In the genomic region with DNA sequence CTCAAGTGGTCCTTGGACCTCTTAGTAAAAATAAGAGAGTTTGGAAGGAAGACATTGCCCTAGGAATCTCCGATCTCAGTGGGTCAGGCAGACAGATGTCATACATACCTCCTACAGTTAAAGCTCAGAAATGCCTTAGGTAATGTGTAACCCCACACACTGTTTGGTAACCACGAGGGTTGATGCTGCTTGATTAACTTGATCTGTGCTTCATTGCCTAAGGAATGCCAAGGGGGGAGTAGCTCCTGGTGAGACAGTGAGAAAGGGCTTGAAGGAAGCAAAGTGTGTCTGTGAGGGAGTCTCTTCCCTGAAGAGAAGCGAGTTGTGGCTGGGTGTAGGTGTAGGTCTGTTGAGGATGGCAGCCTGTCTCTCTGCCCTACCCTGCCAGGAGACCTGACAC, we compare ENCODE assay signal across 13 mouse cellular contexts. TPM values are rescaled to one million over a fixed set of nuclear protein-coding genes. Genes with fewer than 3 reads are reported as not detected.
DNase-seq lines count a peak whose midpoint lies in the region; ATAC-seq and TF ChIP-seq lines count a peak whose summit lies in the region.
"Had no signal": no experiment of that assay in that cellular context is flagged by ENCODE, and none has a peak within 500 bp of the region (broad histone marks: within the 10 kb centered on the region; RNA-seq: fewer than 3 reads in every experiment).

No protein-coding gene starts in this region.

- no peak for TF ChIP-seq CTCF in thymus, adult 2 months (IDR thresholded peaks at IDR 0.05; ENCODE audit: borderline replicate concordance, control insufficient read depth, extremely low read depth, insufficient read depth, low read length, poor library complexity)

- no peak for TF ChIP-seq POLR2A in thymus, adult 2 months (IDR thresholded peaks at IDR 0.05; ENCODE audit: control insufficient read depth, extremely low read depth, insufficient read depth, low read length, poor library complexity)

- no peak overlapping the region for H3K4me3 ChIP-seq in hindbrain, embryonic 14.5 days (replicated peaks; ENCODE audit: low read length)
- no peak overlapping the region for H3K4me3 ChIP-seq in hindbrain, embryonic 10.5 days
- H3K4me3 ChIP-seq in thymus, adult 2 months (ENCODE audit: control insufficient read depth, insufficient read depth, low read length), result no peak overlapping the region
- no peak overlapping the region for H3K4me3 ChIP-seq in kidney, embryonic 14.5 days (ENCODE audit: low read length)
- H3K4me3 ChIP-seq: embryonic facial prominence, embryonic 12.5 days had no signal

- peaks cover 75% of the 10 kb centered on the region for H3K36me3 ChIP-seq in hindbrain, embryonic 14.5 days (replicated peaks; ENCODE audit: control insufficient read depth, insufficient read depth)
- H3K36me3 ChIP-seq in hindbrain, embryonic 10.5 days, result peaks cover 74% of the 10 kb centered on the region
- peaks cover 42% of the 10 kb centered on the region for H3K36me3 ChIP-seq in thymus, adult 2 months (ENCODE audit: control insufficient read depth, insufficient read depth, low read length)
- peaks cover 62% of the 10 kb centered on the region for H3K36me3 ChIP-seq in kidney, embryonic 14.5 days (ENCODE audit: control insufficient read depth, insufficient read depth, low read length)

- peaks cover 36% of the 10 kb centered on the region for H3K4me1 ChIP-seq in hindbrain, embryonic 14.5 days (replicated peaks; ENCODE audit: control insufficient read depth, insufficient read depth, low read length)
- H3K4me1 ChIP-seq in hindbrain, embryonic 10.5 days (replicated peaks), result peaks cover 26% of the 10 kb centered on the region
- peaks cover 32% of the 10 kb centered on the region for H3K4me1 ChIP-seq in thymus, adult 2 months (replicated peaks; ENCODE audit: control insufficient read depth, insufficient read depth, low read length)
- H3K4me1 ChIP-seq in kidney, embryonic 14.5 days (ENCODE audit: control insufficient read depth, insufficient read depth, low read length), result peaks cover 22% of the 10 kb centered on the region

- no peaks in the 10 kb centered on the region for H3K9me3 ChIP-seq in hindbrain, embryonic 14.5 days (ENCODE audit: control insufficient read depth, low read length)
- H3K9me3 ChIP-seq in hindbrain, embryonic 10.5 days, result no peaks in the 10 kb centered on the region
- no peaks in the 10 kb centered on the region for H3K9me3 ChIP-seq in kidney, embryonic 14.5 days (ENCODE audit: control insufficient read depth, low read length)
- H3K9me3 ChIP-seq: embryonic facial prominence, embryonic 12.5 days had no signal

- H3K27me3 ChIP-seq in hindbrain, embryonic 14.5 days (ENCODE audit: control insufficient read depth, insufficient read depth, low read length), result no peaks in the 10 kb centered on the region
- H3K27me3 ChIP-seq in hindbrain, embryonic 10.5 days (ENCODE audit: insufficient read depth, poor library complexity, severe bottlenecking), result no peaks in the 10 kb centered on the region
- H3K27me3 ChIP-seq in thymus, adult 2 months (ENCODE audit: control insufficient read depth, insufficient read depth, low read length), result no peaks in the 10 kb centered on the region
- H3K27me3 ChIP-seq in kidney, embryonic 14.5 days (ENCODE audit: control insufficient read depth, insufficient read depth, low read length), result no peaks in the 10 kb centered on the region
- H3K27me3 ChIP-seq: embryonic facial prominence, embryonic 12.5 days had no signal

- H3K9ac ChIP-seq in hindbrain, embryonic 14.5 days, result no peak overlapping the region
- H3K9ac ChIP-seq in kidney, embryonic 14.5 days (ENCODE audit: low read depth, low read length), result peak overlapping the region; percentile 28; the same call in 1 of the 2 replicates
- H3K9ac ChIP-seq: embryonic facial prominence, embryonic 12.5 days had no signal

- 0 out of 2 replicates have a peak overlapping the region, but pooled peaks have one; percentile 60 for H3K4me2 ChIP-seq in hindbrain, embryonic 14.5 days (replicated peaks)
- H3K4me2 ChIP-seq in kidney, embryonic 14.5 days (replicated peaks; ENCODE audit: low read depth, low read length), result no peak overlapping the region
- H3K4me2 ChIP-seq: embryonic facial prominence, embryonic 12.5 days; liver, embryonic 11.5 days; midbrain, embryonic 11.5 days had no signal

- ATAC-seq in hindbrain, embryonic 14.5 days (ENCODE audit: low FRiP score), result no peak
- no peak for ATAC-seq in kidney, embryonic 14.5 days (ENCODE audit: low FRiP score, low TSS enrichment)

- DNase-seq in hindbrain, embryonic 14.5 days (ENCODE audit: low spot score), result no peak
- DNase-seq in hindbrain, embryonic 10.5 days (ENCODE audit: low spot score), result no peak
- no peak for DNase-seq in thymus, adult 2 months
- no peak for DNase-seq in thymus, postnatal 25 days
- no peak for DNase-seq in right cerebral cortex, postnatal 4 days
- DNase-seq in gastrocnemius, postnatal 25 days, result no peak
- DNase-seq: cerebellum, postnatal 14 days; heart, postnatal 36 days; right cerebral cortex, adult 18-20 months had no signal

- 81% methylated on average over 3 of the region's 3 CpGs for WGBS in hindbrain, embryonic 14.5 days
- WGBS in hindbrain, embryonic 10.5 days, result 90% methylated on average over 3 of the region's 3 CpGs
- WGBS in thymus, adult 2 months, result 64% methylated on average over 3 of the region's 3 CpGs
- 54% methylated on average over 3 of the region's 3 CpGs for WGBS in kidney, embryonic 14.5 days

- no peak overlapping the region for H3K27ac ChIP-seq in hindbrain, embryonic 14.5 days
- no peak overlapping the region for H3K27ac ChIP-seq in hindbrain, embryonic 10.5 days
- peak overlapping the region; percentile 49 for H3K27ac ChIP-seq in thymus, adult 2 months (ENCODE audit: control insufficient read depth, insufficient read depth, low read length)
- peak overlapping the region; percentile 11; the same call in 1 of the 2 replicates for H3K27ac ChIP-seq in kidney, embryonic 14.5 days (ENCODE audit: low read depth, low read length)
- H3K27ac ChIP-seq: embryonic facial prominence, embryonic 12.5 days had no signal

RNA-seq across cellular contexts. Expression of gene Csad, which starts 2.8 kb away (rescaled TPM):
- 27.5 and 33.3 TPM in 2 replicates for polyA plus RNA-seq in hindbrain, embryonic 14.5 days (2014; fragmentation: Nextera tagmentation; extraction: Ambion mirVana)
- polyA plus RNA-seq in hindbrain, embryonic 10.5 days (2016; fragmentation: Nextera tagmentation; extraction: Ambion mirVana), result 34.0 and 35.5 TPM in 2 replicates
- polyA plus RNA-seq in thymus, adult 2 months (2012; rRNA removed), result 77.6 and 82.1 TPM in 2 replicates
- 50.6 and 68.1 TPM in 2 replicates for polyA plus RNA-seq in kidney, embryonic 14.5 days (2014; fragmentation: Nextera tagmentation; extraction: Ambion mirVana)
- 10 to 100 TPM; 10.4 to 16.7 TPM for total RNA-seq in gastrocnemius, postnatal 25 days (2021)

RNA-seq across cellular contexts. Expression of gene Zfp740, which starts 4.3 kb away (rescaled TPM):
- 45.4 and 47.1 TPM in 2 replicates for polyA plus RNA-seq in hindbrain, embryonic 14.5 days (2014; fragmentation: Nextera tagmentation; extraction: Ambion mirVana)
- 61.8 and 67.1 TPM in 2 replicates for polyA plus RNA-seq in hindbrain, embryonic 10.5 days (2016; fragmentation: Nextera tagmentation; extraction: Ambion mirVana)
- polyA plus RNA-seq in thymus, adult 2 months (2012; rRNA removed), result 69.6 and 71.9 TPM in 2 replicates
- polyA plus RNA-seq in kidney, embryonic 14.5 days (2014; fragmentation: Nextera tagmentation; extraction: Ambion mirVana), result 30.1 and 59.9 TPM in 2 replicates
- total RNA-seq in gastrocnemius, postnatal 25 days (2021), result 10 to 100 TPM; 25.5 to 25.6 TPM

RNA-seq across cellular contexts. Expression of gene Itgb7, which starts 24.4 kb away (rescaled TPM):
- polyA plus RNA-seq in hindbrain, embryonic 14.5 days (2014; fragmentation: Nextera tagmentation; extraction: Ambion mirVana), result 0.22 and 1.1 TPM in 2 replicates
- polyA plus RNA-seq in hindbrain, embryonic 10.5 days (2016; fragmentation: Nextera tagmentation; extraction: Ambion mirVana), result 0.31 and 0.90 TPM in 2 replicates
- polyA plus RNA-seq in thymus, adult 2 months (2012; rRNA removed), result 72.6 and 82.8 TPM in 2 replicates
- polyA plus RNA-seq in kidney, embryonic 14.5 days (2014; fragmentation: Nextera tagmentation; extraction: Ambion mirVana), result 1.1 and 1.7 TPM in 2 replicates
- 1 to 10 TPM in 1 of 2 experiments, under 1 TPM in 1; 0.41 to 1.2 TPM for total RNA-seq in gastrocnemius, postnatal 25 days (2021)

RNA-seq across cellular contexts. Expression of gene Rarg, which starts 50.0 kb away (rescaled TPM):
- polyA plus RNA-seq in hindbrain, embryonic 14.5 days (2014; fragmentation: Nextera tagmentation; extraction: Ambion mirVana), result 6.2 and 6.7 TPM in 2 replicates
- polyA plus RNA-seq in hindbrain, embryonic 10.5 days (2016; fragmentation: Nextera tagmentation; extraction: Ambion mirVana), result 22.1 and 24.5 TPM in 2 replicates
- 18.9 and 23.7 TPM in 2 replicates for polyA plus RNA-seq in thymus, adult 2 months (2012; rRNA removed)
- polyA plus RNA-seq in kidney, embryonic 14.5 days (2014; fragmentation: Nextera tagmentation; extraction: Ambion mirVana), result 17.9 and 23.9 TPM in 2 replicates
- 1 to 10 TPM; 9.3 to 9.8 TPM for total RNA-seq in gastrocnemius, postnatal 25 days (2021)

RNA-seq across cellular contexts. Expression of gene Soat2, which starts 57.0 kb away (rescaled TPM):
- 0.13 TPM in 1 of 2 replicates, not detected in the other for polyA plus RNA-seq in hindbrain, embryonic 14.5 days (2014; fragmentation: Nextera tagmentation; extraction: Ambion mirVana)
- 0.35 and 0.38 TPM in 2 replicates for polyA plus RNA-seq in hindbrain, embryonic 10.5 days (2016; fragmentation: Nextera tagmentation; extraction: Ambion mirVana)
- polyA plus RNA-seq in thymus, adult 2 months (2012; rRNA removed), result 3.8 and 4.1 TPM in 2 replicates
- polyA plus RNA-seq in kidney, embryonic 14.5 days (2014; fragmentation: Nextera tagmentation; extraction: Ambion mirVana), result 0.11 and 0.28 TPM in 2 replicates
- under 1 TPM in 1 of 2 experiments, not detected in 1; 0.16 TPM for total RNA-seq in gastrocnemius, postnatal 25 days (2021)
- total RNA-seq: heart, postnatal 36 days had no signal
- polyA plus RNA-seq: midbrain, embryonic 11.5 days had no signal

Comparison
In these comparisons a context has a peak if more than half of its experiments do, and no peak if none do; other contexts are left out.
1. H3K27ac ChIP-seq: peak in thymus, adult 2 months (single experiment) and kidney, embryonic 14.5 days (single experiment); none in hindbrain, embryonic 14.5 days (single experiment) and hindbrain, embryonic 10.5 days (single experiment).
2. RNA of gene Itgb7, which starts 24.4 kb away (polyA plus RNA-seq): 72.6 to 82.8 TPM in thymus, adult 2 months; 1.1 to 1.7 TPM in kidney, embryonic 14.5 days, 0.22 to 1.1 TPM in hindbrain, embryonic 14.5 days and 0.31 to 0.90 TPM in hindbrain, embryonic 10.5 days; every median in the first group is over 10 times any median in the second.